Mouse (Mus musculus) retina, adult 2 months (tissue): ENCODE measurements around the gene Usp6nl.

Source experiments
- DNase-seq: peaks from one replicate; pipeline ENCODE4 v3.0.0-alpha.2; 2012; ENCODE audit warnings: low read depth, low spot score

Gene Usp6nl

DNA sequence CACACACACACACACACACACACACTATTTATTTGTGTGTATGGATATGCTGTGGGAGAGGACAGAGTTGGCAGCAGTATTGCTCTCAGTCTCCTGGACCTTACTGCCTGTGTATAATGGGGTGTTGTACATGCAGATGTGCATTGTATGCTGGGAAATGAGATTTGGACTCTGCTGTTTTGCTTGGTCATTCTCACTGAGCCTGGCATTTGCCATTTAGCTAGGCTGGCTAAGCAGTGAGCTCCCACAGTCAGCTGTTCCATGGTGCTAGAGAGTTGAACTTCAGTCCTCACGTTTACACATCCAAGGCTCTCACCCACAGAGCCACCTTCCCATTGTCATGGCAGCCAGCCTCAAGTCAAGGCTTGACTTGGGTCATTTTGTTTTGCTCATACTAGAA lies 90.2 kb downstream of the Usp6nl start:
- no peak for DNase-seq

GRCm38 (mm10) chr2:6413723-6414122 lies 91.3 kb downstream of the Usp6nl start:
- no peak for DNase-seq

GRCm38 (mm10) chr2:6414400-6414799 lies 91.9 kb downstream of the Usp6nl start:
- no peak for DNase-seq

GRCm38 (mm10) chr2:6417158-6417557 lies 94.7 kb downstream of the Usp6nl start:
- DNase-seq: no peak

DNA sequence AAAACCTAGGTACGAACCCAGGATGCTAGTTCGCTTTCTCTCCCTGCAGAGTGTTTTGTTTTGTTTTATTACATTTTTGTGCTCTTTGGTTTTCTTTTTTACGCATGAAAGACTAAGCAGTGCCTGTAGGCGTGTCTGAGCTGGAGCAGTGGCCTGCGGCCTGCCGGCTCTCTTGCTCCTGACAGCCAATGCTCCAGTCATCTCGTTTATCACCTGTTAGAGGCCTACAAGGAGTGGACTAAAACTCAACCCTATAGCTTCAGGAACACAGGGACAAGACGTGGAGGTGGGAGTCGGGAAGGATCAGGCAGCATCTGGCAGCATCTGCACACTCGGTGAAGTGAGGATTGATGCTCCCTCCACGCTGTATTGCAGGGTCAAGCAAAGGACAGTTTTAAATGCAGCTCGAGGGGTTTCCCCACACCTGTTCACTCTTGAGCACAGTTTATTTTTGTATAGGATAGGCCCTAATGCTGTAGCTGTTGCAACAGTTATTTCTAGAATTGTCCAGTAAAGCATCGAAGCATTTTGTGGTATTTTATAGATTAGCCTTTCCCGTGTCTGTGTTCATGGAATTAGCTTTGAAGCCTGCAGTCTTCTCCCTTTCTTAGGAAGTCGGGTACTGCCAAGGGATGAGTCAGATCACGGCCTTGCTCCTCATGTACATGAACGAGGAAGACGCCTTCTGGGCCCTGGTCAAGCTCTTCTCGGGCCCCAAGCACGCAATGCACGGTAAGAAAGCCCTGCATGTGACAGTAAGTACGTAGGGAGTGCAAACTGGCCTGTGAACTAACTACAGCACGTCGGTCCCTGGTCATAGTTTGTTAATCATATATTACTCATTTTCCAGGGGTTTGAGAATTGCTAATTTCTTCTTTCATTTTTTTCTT lies 101.4 kb downstream of the Usp6nl start:
- no peak for DNase-seq

- no peak for DNase-seq
These were observed 102.4 kb downstream of the Usp6nl start for GRCm38 (mm10) chr2:6424851-6425250.

DNA sequence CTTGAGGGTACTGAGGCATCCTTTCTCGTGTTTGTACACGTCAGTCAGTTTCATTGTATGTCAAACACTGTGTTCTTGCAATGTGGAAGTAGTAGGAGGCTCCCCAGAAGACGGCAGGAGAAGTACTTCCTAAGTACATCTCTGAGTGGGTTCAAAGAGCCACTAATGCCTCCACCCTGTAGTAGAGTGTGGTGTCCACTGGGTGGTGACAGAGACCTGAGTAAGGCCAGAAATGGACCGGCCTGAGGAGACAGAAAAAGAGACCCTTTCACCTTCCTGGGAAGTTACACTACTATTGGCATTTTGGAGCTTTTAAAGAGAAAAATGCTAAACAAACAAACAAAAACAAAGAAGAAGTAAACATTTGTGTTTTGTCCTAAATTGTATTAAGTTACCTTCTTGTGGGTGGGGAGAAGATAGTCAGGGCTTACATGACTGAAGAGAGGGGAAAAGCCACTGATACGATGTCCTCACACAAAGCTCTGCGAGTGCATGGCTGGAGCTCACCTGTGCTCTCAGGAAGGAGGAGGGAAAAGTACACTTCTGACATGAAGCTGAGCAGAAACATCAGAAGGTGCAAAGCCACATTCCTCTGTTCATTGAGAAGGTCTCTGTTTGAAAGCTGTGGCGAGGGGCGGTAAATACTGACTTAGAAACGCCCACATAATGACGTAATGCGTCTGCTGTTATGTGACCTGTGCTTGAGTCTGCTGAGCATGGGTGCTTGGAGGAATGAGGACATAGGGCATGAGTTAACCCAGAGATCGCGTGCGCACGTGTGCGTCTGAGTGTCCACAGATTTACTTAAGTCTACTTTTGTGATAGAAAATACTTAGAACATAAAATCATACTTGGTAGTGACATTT lies 113.9 kb downstream of the Usp6nl start:
- peak; percentile 16 for DNase-seq

- no peak for DNase-seq
These were observed 119.2 kb downstream of the Usp6nl start for GRCm38 (mm10) chr2:6441688-6442087.

DNA sequence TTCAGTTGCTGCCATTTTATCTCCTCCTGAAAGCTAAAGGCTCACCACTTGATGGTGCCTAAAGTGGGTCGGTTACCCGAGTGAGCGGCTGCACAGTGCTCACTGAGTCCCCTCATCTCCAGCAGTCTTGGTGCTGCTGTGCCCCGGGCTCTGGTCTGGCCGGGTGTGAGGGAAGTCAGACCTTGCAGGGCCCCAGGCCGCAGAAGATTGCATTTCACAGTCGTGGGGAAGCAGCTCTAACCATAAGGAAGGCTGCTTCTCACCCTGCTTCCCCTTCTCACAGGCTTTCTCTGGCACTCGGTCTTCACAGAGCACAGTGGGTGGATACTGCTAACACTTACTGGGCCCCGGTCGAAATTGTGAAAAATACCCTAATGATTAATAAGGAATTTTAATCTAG lies 119.8 kb downstream of the Usp6nl start:
- no peak for DNase-seq

- DNase-seq: no peak
These were observed 121.5 kb downstream of the Usp6nl start for GRCm38 (mm10) chr2:6444015-6444414.

DNA sequence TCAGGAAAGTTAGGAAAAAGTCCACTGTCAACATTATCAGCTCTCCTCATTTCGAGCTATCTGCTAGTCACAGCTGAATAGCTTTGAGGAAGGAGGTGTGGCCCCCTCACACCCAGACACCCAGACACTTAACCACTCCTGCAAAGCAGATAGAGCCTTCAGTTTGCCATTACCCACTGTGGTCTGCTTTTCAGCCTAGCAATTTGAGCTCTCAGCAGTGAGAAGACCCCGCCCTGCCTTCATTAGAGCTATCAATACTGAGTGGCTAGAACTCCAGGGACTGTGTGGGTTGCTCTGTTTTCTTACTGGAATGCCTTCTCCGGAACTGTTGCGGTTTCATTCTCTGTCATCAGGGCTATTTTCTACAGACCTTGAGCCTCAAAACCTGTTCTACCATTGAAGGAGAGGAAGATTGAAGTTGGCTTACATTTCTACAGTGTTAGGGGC lies 122.3 kb downstream of the Usp6nl start:
- no peak for DNase-seq

DNA sequence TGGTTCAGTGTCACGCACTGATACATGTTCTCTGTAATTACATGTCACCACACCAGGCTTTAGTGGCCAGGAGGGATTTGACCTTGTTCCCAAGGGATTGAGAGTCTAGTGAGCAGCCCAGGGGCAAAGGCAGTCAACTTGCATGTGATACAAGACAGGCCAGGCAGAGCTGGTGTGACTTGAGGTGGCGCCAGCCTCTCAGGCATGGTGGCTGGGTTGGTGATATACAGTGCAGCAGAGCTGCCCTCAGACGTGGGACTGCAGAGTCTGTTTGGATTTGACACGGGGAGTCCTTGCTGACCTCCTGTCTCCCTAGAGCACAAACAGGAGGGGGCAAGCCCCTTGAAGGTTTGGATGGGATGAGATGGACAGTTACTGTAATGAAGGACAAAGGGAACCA lies 123.4 kb downstream of the Usp6nl start:
- DNase-seq: no peak

DNA sequence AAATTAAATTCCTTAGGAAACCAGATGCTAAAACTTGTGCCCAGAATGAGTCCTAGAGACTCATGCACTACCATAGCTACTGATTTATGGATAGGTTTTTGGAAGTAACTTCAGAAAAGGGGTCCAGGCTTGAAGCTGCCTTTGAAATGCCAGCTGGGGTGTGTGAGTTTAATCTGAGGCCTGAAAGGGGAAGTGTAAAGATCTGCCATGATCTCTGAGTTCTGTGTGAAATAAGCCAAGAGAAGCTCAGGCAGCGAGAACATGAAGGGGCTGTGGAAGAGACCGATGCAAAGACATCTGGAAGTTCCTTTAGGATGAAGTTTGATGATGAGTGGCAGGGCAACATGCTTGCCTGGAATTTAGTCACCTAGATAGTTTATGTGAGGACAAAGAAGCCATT lies 126.4 kb downstream of the Usp6nl start:
- DNase-seq: no peak

GRCm38 (mm10) chr2:6449656-6450055 lies 127.2 kb downstream of the Usp6nl start:
- DNase-seq: no peak

DNA sequence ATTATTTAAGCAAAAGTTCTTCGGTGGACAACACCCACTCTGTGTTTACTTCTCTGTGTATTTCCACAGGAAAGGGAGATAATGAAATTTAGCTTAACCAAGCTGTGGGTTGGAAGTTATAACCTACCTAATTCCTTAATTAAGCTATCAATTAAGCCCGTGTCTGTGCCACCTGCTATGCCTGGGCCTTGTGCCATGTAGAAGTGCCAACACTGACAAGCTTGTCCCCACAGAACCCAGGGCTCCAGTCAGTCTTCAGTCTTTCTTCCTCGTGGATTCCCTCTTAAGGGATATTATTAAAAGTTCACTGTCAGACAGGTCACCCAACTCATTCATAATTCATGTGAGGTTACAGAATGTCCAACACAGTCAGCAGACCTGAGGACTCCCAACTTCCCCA lies 128.1 kb downstream of the Usp6nl start:
- DNase-seq: no peak

DNA sequence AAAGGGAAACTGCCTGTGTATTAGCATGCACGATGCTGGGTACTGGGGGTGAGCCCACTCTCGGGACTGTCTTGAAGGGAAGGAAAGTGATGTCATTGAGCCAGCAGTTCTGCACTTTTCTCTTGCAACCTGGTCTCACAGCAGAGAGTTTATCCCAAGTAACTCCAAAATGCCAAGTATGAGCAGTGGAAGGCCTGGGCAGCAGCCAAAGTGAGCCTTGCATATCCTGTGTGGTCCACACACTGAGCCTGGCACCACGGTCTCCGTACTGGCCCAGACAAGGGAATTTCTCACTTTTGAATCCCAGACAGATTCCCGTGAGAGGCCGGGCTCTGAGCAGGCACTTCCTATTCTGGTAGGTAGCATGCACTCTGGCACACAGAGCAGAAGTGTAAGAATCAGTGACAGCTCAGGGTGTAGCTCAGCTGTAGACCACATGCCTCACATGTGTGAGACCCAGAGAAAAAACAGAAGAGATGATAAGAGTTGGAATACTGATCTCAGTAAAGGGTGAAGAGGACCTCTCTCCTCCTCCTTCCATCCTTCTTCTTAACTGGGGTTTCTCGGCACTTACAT lies 132.6 kb downstream of the Usp6nl start:
- no peak for DNase-seq

DNA sequence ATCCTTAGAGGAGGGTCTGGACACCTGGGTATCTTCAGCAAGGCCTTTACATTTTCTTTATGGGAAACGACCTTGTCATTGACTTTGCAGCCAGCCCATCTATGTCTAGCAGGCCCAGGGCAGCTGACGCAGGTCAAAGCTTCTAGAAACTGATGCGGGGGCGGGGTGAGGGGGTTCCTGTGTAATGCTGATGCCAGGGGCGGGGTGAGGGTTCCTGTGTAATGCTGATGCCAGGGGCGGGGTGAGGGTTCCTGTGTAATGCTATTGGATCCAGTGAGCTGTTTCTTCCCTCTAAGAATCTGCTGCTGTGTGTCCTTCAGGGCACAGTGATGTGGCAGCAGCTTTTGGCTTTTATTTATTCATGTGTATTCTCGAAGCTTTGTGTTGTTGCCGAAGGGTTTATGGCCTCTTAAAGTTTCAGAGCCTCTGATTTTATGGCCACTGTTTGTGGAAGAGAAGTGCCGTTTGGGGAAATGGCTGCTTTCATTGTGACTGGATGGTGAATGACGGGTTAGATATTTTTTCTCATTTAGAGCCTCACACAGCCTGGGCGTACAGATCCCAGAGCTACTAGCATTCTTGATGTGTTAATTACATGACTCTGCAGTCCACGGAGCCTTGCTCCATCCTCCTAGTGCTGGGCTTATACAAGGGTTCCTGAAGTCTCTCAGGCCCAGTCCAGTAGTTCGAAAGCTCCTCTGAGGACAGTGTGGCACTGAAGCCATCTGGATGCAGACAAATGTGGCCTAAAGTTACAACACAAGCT lies 137.0 kb downstream of the Usp6nl start:
- DNase-seq: no peak

GRCm38 (mm10) chr2:6462306-6462705 lies 139.8 kb downstream of the Usp6nl start:
- no peak for DNase-seq

GRCm38 (mm10) chr2:6463772-6464661 lies 141.6 kb downstream of the Usp6nl start:
- no peak for DNase-seq

DNA sequence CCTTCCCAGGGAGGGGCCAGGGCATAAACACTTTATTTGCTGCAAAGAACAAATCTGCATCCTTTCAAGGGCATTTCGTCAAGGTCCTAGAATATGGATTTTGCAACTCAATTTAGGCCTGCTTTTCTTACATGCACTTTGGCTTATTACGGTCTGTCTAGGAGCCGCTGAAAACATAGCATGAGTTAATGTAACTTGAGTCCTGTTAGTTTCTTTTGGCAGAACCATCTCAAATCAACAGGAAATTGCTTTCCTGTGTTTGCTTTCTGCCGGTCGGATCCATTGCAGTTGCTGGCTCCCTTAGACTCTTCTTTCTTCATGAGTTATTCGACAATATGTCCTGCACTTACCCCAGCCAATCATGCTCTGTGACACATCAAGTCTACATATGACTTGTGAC lies 143.9 kb downstream of the Usp6nl start:
- DNase-seq: no peak
